Mouse (Mus musculus): Measurements from ENCODE around the gene Cyp1b1.

- TF ChIP-seq CTCF (IDR thresholded peaks at IDR 0.05; ENCODE audit: low read depth) (no peak), EP300 (optimal IDR thresholded peaks at IDR 0.05) (no peak)
Observed at GRCm38 (mm10) chr17:79761841-79762240, 47.0 kb upstream of the Cyp1b1 start.
